Mouse (Mus musculus) cerebellum, adult 2 months (tissue): ENCODE measurements around the gene Smim9. TPM values are rescaled to one million over a fixed set of nuclear protein-coding genes. Genes with fewer than 3 reads are reported as not detected.

Experiments
- DNase-seq, 2 experiments: peaks; one replicate each; pipeline ENCODE4 v3.0.0; 2021
- H3K27ac ChIP-seq: fragments of 200-500 bp; 2 replicates; pipeline ENCODE4 v1.5.1; 2012; ENCODE audit warnings: low read length, control low read depth, inconsistent platforms; ENCODE audit not compliant: insufficient read depth
- H3K27me3 ChIP-seq: fragments of 200-500 bp; 2 replicates; pipeline ENCODE4 v1.6.1; 2012; ENCODE audit warnings: inconsistent platforms, mild to moderate bottlenecking, low read length, moderate library complexity; ENCODE audit not compliant: control insufficient read depth, insufficient read depth
- H3K4me1 ChIP-seq: fragments of 200-500 bp; 2 replicates; pipeline ENCODE4 v1.6.1; 2011; ENCODE audit warnings: low read length; ENCODE audit not compliant: control insufficient read depth, insufficient read depth
- H3K4me3 ChIP-seq: fragments of 200-500 bp; replicated peaks from 2 replicates; pipeline ENCODE3; 2011; ENCODE audit warnings: mild to moderate bottlenecking, low read depth, low read length, control low read depth; ENCODE audit not compliant: insufficient read depth
- CTCF ChIP-seq: fragments of 200-500 bp; IDR thresholded peaks from 2 replicates; pipeline ENCODE4 v1.5.1; 2011; ENCODE audit warnings: low read depth, mild to moderate bottlenecking, control low read depth, low read length, moderate library complexity, borderline replicate concordance; ENCODE audit not compliant: insufficient read depth
- POLR2A ChIP-seq: fragments of 200-500 bp; IDR thresholded peaks from 2 replicates; pipeline ENCODE4 v1.6.1; 2011; ENCODE audit warnings: low read length, control low read depth, borderline replicate concordance; ENCODE audit not compliant: insufficient read depth
- WGBS: fragments of 180-500 bp; shearing (Covaris S2); methylation state at CpG from one replicate; pipeline ENCODE4 v1.1.7; 2018; 5-methylcytosine and 5-hydroxymethylcytosine counted together
- polyA plus RNA-seq: library from polyadenylated mRNA; depleted of rRNA; stranded (reverse); fragments of >200 nt; gene quantifications from 2 replicates; pipeline ENCODE4 v1.2.3, GENCODE M21; 2012; rRNA removed

Smim9 gene
- polyA plus RNA-seq, 1 experiment, result not detected

DNA sequence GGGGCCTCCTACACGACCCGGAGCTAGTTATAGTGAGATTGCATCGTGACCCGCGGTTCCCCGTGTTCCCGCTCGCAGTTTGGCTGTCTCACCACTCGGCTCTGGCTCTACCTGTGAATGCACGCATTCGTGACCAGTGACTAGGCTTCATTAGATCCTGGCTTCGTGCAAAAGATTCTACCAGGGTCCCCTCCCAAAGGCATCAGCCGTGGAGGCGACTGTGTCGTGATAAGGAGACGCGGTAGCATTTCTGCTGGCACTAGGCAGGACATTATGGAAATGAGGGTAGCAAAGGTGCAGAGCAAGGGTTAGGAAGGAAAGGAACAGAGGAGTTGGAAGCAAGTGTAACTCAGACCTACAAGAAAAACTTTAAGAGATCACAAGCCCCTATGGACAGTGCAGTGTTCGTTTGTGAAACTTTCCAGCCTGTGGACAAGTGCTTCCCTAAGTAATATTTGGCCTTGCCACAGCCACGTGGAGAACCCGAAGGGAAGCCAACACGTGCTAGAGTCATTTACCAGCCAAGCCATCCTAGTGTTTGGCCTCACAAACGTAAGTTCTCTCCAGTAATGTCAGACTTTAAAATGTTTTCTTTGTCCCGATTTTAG, 67.3 kb downstream of the Smim9 start:
- DNase-seq, result peak in 1 of 2 experiments; percentile 10
- H3K27ac ChIP-seq, result no peak overlapping the region
- H3K4me3 ChIP-seq, result peak overlapping the region; percentile 92
- H3K4me1 ChIP-seq, result no peaks in the 10 kb centered on the region
- TF ChIP-seq CTCF (no peak), POLR2A (no peak; the same call in 1 of the 2 replicates)
- 6% methylated on average over 23 of the region's 23 CpGs for WGBS
- H3K27me3 ChIP-seq, result no peaks in the 10 kb centered on the region

Other genes with a start within 250 kb of the Smim9 start
- gene Gab3, start 78.3 kb downstream of the Smim9 start, polyA plus RNA-seq, result 1.6 and 1.8 TPM in 2 replicates
- gene Dkc1, start 67.9 kb downstream of the Smim9 start, polyA plus RNA-seq, result 43.9 and 48.8 TPM in 2 replicates
- gene Mpp1, start 32.8 kb downstream of the Smim9 start, polyA plus RNA-seq, result 45.3 and 48.7 TPM in 2 replicates
- gene Fundc2, start 218.6 kb upstream of the Smim9 start, polyA plus RNA-seq, result 38.3 and 39.4 TPM in 2 replicates
- gene F8, start 218.8 kb upstream of the Smim9 start, polyA plus RNA-seq, result 0.74 and 0.75 TPM in 2 replicates